Mouse (Mus musculus) c-Kit-positive CD71-positive TER-119-positive erythroid progenitor cells, embryonic 14.5 days (primary cell): ENCODE data around the gene Morc2a.

Experiments used
- DNase-seq: peaks from one replicate; pipeline ENCODE4 v3.0.0-alpha.2; 2013; ENCODE audit warnings: low spot score

The Morc2a gene

GRCm38 (mm10) chr11:3733933-3734636 is 85.1 kb downstream of the Morc2a start:
- no peak for DNase-seq

- no peak for DNase-seq
Observed at GRCm38 (mm10) chr11:3735715-3736114, 86.7 kb downstream of the Morc2a start.

- DNase-seq: no peak
Observed at GRCm38 (mm10) chr11:3738778-3739177, 89.8 kb downstream of the Morc2a start.
